24 mouse cellular contexts compared by ENCODE assay signal in genomic region chr2:180662008-180662407, GRCm38 (mm10). TPM values are rescaled to one million over a fixed set of nuclear protein-coding genes. Genes with fewer than 3 reads are reported as not detected.
DNase-seq lines count a peak whose midpoint lies in the region; ATAC-seq lines count a peak whose summit lies in the region.
"Had no signal": no experiment of that assay in that cellular context is flagged by ENCODE, and none has a peak within 500 bp of the region (broad histone marks: within the 10 kb centered on the region; RNA-seq: fewer than 3 reads in every experiment).

No protein-coding gene starts in this region.

- WGBS in heart, embryonic 10.5 days = 83% methylated on average over 4 of the region's 4 CpGs
- 91% methylated on average over 4 of the region's 4 CpGs for WGBS in heart, embryonic 11.5 days (ENCODE audit: insufficient replicate concordance)
- 88% methylated on average over 4 of the region's 4 CpGs for WGBS in midbrain, embryonic 11.5 days
- 86% methylated on average over 4 of the region's 4 CpGs for WGBS in midbrain, embryonic 10.5 days

- no peak for ATAC-seq in heart, embryonic 11.5 days (replicated peaks; ENCODE audit: insufficient number of reproducible peaks, low FRiP score, low TSS enrichment)
- no peak for ATAC-seq in midbrain, embryonic 11.5 days (ENCODE audit: low FRiP score)
- ATAC-seq: activated CD4-positive, CD25-positive, alpha-beta regulatory T cell, adult 4 months; CD4-positive, CD25-positive, alpha-beta regulatory T cell, adult 4 months; Patski had no signal

- no peaks in the 10 kb centered on the region for H3K9me3 ChIP-seq in heart, embryonic 10.5 days
- no peaks in the 10 kb centered on the region for H3K9me3 ChIP-seq in heart, embryonic 11.5 days (replicated peaks; ENCODE audit: control insufficient read depth, low read length)
- no peaks in the 10 kb centered on the region for H3K9me3 ChIP-seq in midbrain, embryonic 11.5 days (ENCODE audit: control insufficient read depth, low read length)
- no peaks in the 10 kb centered on the region for H3K9me3 ChIP-seq in midbrain, embryonic 10.5 days (replicated peaks)
- H3K9me3 ChIP-seq: G1E had no signal

- peaks cover 12% of the 10 kb centered on the region for H3K4me1 ChIP-seq in heart, embryonic 10.5 days
- peaks cover 4% of the 10 kb centered on the region; the same call in 1 of the 2 replicates for H3K4me1 ChIP-seq in heart, embryonic 11.5 days (ENCODE audit: control insufficient read depth, insufficient read depth, low read length)
- peaks cover 7% of the 10 kb centered on the region; the same call in 1 of the 2 replicates for H3K4me1 ChIP-seq in midbrain, embryonic 11.5 days (ENCODE audit: control insufficient read depth, insufficient read depth, low read length)
- peaks cover 15% of the 10 kb centered on the region for H3K4me1 ChIP-seq in midbrain, embryonic 10.5 days

- H3K27ac ChIP-seq in heart, embryonic 10.5 days = no peak overlapping the region
- H3K27ac ChIP-seq in heart, embryonic 11.5 days (ENCODE audit: low read depth, low read length) = no peak overlapping the region
- no peak overlapping the region for H3K27ac ChIP-seq in midbrain, embryonic 11.5 days (ENCODE audit: low read depth, low read length)
- H3K27ac ChIP-seq in midbrain, embryonic 10.5 days (replicated peaks) = no peak overlapping the region

- no peak overlapping the region for H3K4me3 ChIP-seq in heart, embryonic 10.5 days
- no peak overlapping the region for H3K4me3 ChIP-seq in heart, embryonic 11.5 days (ENCODE audit: low read depth, low read length)
- H3K4me3 ChIP-seq in midbrain, embryonic 11.5 days (ENCODE audit: low read depth, low read length) = no peak overlapping the region
- no peak overlapping the region for H3K4me3 ChIP-seq in midbrain, embryonic 10.5 days

- 0 out of 2 replicates have a peak, but pooled peaks cover 6% of the 10 kb centered on the region for H3K27me3 ChIP-seq in heart, embryonic 10.5 days (ENCODE audit: insufficient read depth, poor library complexity, severe bottlenecking)
- no peaks in the 10 kb centered on the region for H3K27me3 ChIP-seq in heart, embryonic 11.5 days (ENCODE audit: control insufficient read depth, insufficient read depth, low read length)
- no peaks in the 10 kb centered on the region for H3K27me3 ChIP-seq in midbrain, embryonic 11.5 days (ENCODE audit: control insufficient read depth, insufficient read depth, low read length)
- H3K27me3 ChIP-seq in midbrain, embryonic 10.5 days (ENCODE audit: low read depth, poor library complexity, severe bottlenecking) = no peaks in the 10 kb centered on the region
- H3K27me3 ChIP-seq: CH12.LX, Patski had no signal

- no peak overlapping the region for H3K4me2 ChIP-seq in heart, embryonic 11.5 days
- H3K4me2 ChIP-seq in midbrain, embryonic 11.5 days = no peak overlapping the region

- H3K36me3 ChIP-seq in heart, embryonic 10.5 days = peaks cover 53% of the 10 kb centered on the region
- peaks cover 15% of the 10 kb centered on the region for H3K36me3 ChIP-seq in heart, embryonic 11.5 days (ENCODE audit: control insufficient read depth, insufficient read depth, low read length)
- H3K36me3 ChIP-seq in midbrain, embryonic 11.5 days (ENCODE audit: control insufficient read depth, insufficient read depth, low read length) = peaks cover 6% of the 10 kb centered on the region; the same call in 1 of the 2 replicates
- peaks cover 55% of the 10 kb centered on the region for H3K36me3 ChIP-seq in midbrain, embryonic 10.5 days

- DNase-seq in heart, adult 11 months = peak; percentile 84
- no peak for DNase-seq in heart, postnatal 4 days
- DNase-seq in heart, embryonic 10.5 days (ENCODE audit: low spot score) = peak; percentile 56
- peak; percentile 51 for DNase-seq in midbrain, embryonic 11.5 days (ENCODE audit: low spot score, missing footprints)
- DNase-seq in midbrain, embryonic 10.5 days (ENCODE audit: low spot score) = no peak
- DNase-seq: adrenal gland, adult 2 months; adrenal gland, adult 8-10 months; adrenal gland, postnatal 10 days; adrenal gland, postnatal 14 days; adrenal gland, postnatal 25 days; adrenal gland, postnatal 36 days; B cell, adult 2 months; cerebellum, adult 11 months; cerebellum, adult 11-12 months; cerebellum, adult 18-20 months had no signal

- no peak overlapping the region for H3K9ac ChIP-seq in heart, embryonic 11.5 days (ENCODE audit: low read depth, low read length)
- H3K9ac ChIP-seq in midbrain, embryonic 11.5 days (ENCODE audit: low read length) = no peak overlapping the region

RNA-seq across cellular contexts. Expression of gene Tcfl5, which starts 19.5 kb away (rescaled TPM):
- total RNA-seq in heart, postnatal 4 days (2021) = under 1 TPM; 0.20 to 0.26 TPM
- 0.06 and 0.20 TPM in 2 replicates for polyA plus RNA-seq in heart, embryonic 10.5 days (2016; fragmentation: Nextera tagmentation; extraction: Ambion mirVana)
- 0.07 and 0.32 TPM in 2 replicates for polyA plus RNA-seq in heart, embryonic 11.5 days (2014; fragmentation: Nextera tagmentation; extraction: Ambion mirVana)
- polyA plus RNA-seq in midbrain, embryonic 11.5 days (2014; fragmentation: Nextera tagmentation; extraction: Ambion mirVana) = 0.18 and 0.23 TPM in 2 replicates
- polyA plus RNA-seq in midbrain, embryonic 10.5 days (2016; fragmentation: Nextera tagmentation; extraction: Ambion mirVana) = 0.22 and 0.26 TPM in 2 replicates
- total RNA-seq: adrenal gland, adult 18-20 months; adrenal gland, adult 2 months; adrenal gland, adult 8-10 months; adrenal gland, postnatal 14 days; adrenal gland, postnatal 25 days; adrenal gland, postnatal 36 days; CH12.LX; MEL had no signal
- polyA plus RNA-seq: activated CD4-positive, CD25-positive, alpha-beta regulatory T cell, adult 4 months; adrenal gland, adult 2 months; C2C12; G1E; Patski had no signal

RNA-seq across cellular contexts. Expression of gene Dido1, which starts 47.8 kb away (rescaled TPM):
- 10 to 100 TPM; 40.5 to 44.0 TPM for total RNA-seq in heart, postnatal 4 days (2021)
- 23.8 and 26.0 TPM in 2 replicates for polyA plus RNA-seq in heart, embryonic 10.5 days (2016; fragmentation: Nextera tagmentation; extraction: Ambion mirVana)
- polyA plus RNA-seq in heart, embryonic 11.5 days (2014; fragmentation: Nextera tagmentation; extraction: Ambion mirVana) = 20.8 and 21.3 TPM in 2 replicates
- 28.8 and 30.5 TPM in 2 replicates for polyA plus RNA-seq in midbrain, embryonic 11.5 days (2014; fragmentation: Nextera tagmentation; extraction: Ambion mirVana)
- polyA plus RNA-seq in midbrain, embryonic 10.5 days (2016; fragmentation: Nextera tagmentation; extraction: Ambion mirVana) = 30.9 and 34.6 TPM in 2 replicates

RNA-seq across cellular contexts. Expression of gene Gid8, which starts 47.9 kb away (rescaled TPM):
- total RNA-seq in heart, postnatal 4 days (2021) = 10 to 100 TPM; 68.5 to 69.9 TPM
- 44.6 and 50.3 TPM in 2 replicates for polyA plus RNA-seq in heart, embryonic 10.5 days (2016; fragmentation: Nextera tagmentation; extraction: Ambion mirVana)
- polyA plus RNA-seq in heart, embryonic 11.5 days (2014; fragmentation: Nextera tagmentation; extraction: Ambion mirVana) = 52.9 and 54.2 TPM in 2 replicates
- polyA plus RNA-seq in midbrain, embryonic 11.5 days (2014; fragmentation: Nextera tagmentation; extraction: Ambion mirVana) = 63.3 and 63.4 TPM in 2 replicates
- polyA plus RNA-seq in midbrain, embryonic 10.5 days (2016; fragmentation: Nextera tagmentation; extraction: Ambion mirVana) = 50.2 TPM in 2 replicates

Comparison
In these comparisons a context has a peak if more than half of its experiments do, and no peak if none do; other contexts are left out.
1. DNase-seq: peak in heart, adult 11 months (single experiment), heart, embryonic 10.5 days (single experiment) and midbrain, embryonic 11.5 days (single experiment); none in heart, postnatal 4 days (single experiment) and midbrain, embryonic 10.5 days (single experiment).